Mouse (Mus musculus): ENCODE measurements around the gene Calcoco2. TPM values are rescaled to one million over a fixed set of nuclear protein-coding genes. Genes with fewer than 3 reads are reported as not detected.

The Calcoco2 gene
- polyA plus RNA-seq, 1 experiment from 2014 or later: not detected

GRCm38 (mm10) chr11:96050854-96051253 lies 60.9 kb downstream of the Calcoco2 start:
- no peaks in the 10 kb centered on the region for H3K27me3 ChIP-seq (replicated peaks; ENCODE audit: control insufficient read depth, insufficient read depth, low read length)
- no peak overlapping the region for H3K4me3 ChIP-seq (ENCODE audit: low read length)
- H3K36me3 ChIP-seq (ENCODE audit: control insufficient read depth, insufficient read depth, low read length): peaks cover 53% of the 10 kb centered on the region
- ATAC-seq: no peak
- H3K4me1 ChIP-seq (ENCODE audit: control insufficient read depth, insufficient read depth, low read depth, low read length): no peaks in the 10 kb centered on the region
- 92% methylated on average over 3 of the region's 3 CpGs for WGBS
- H3K9ac ChIP-seq (ENCODE audit: low read depth, low read length): no peak overlapping the region
- no peak overlapping the region for H3K4me2 ChIP-seq (ENCODE audit: low read length)
- H3K9me3 ChIP-seq (ENCODE audit: control insufficient read depth, low read length): no peaks in the 10 kb centered on the region
- no peak overlapping the region for H3K27ac ChIP-seq (ENCODE audit: low read depth, low read length)

DNA sequence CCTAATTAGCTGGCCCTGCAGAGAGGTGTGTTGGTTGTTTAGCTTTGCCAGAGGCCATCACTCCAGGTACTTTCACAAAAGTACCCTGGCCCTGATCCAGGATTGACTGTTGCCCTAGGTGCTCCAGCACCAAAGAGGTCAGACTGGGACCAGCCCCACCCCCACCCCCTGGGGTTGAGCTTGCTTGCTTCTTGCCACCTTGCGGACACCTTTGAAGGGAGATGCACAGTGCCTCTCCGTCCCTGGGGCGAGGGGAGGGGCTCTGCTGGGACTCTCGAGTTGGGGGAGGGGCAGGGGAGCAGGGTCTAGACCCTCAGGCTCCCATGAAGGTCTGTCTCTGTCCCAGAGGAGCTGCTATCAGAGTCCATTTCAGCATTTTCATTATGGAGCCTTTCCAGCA lies 61.8 kb downstream of the Calcoco2 start:
- Histone ChIP-seq H3K9ac (ENCODE audit: low read depth, low read length) (no peak overlapping the region), H3K9me3 (ENCODE audit: control insufficient read depth, low read length) (no peaks in the 10 kb centered on the region), H3K27ac (ENCODE audit: low read depth, low read length) (no peak overlapping the region), H3K27me3 (replicated peaks; ENCODE audit: control insufficient read depth, insufficient read depth, low read length) (no peaks in the 10 kb centered on the region), H3K4me3 (ENCODE audit: low read length) (no peak overlapping the region), H3K4me2 (ENCODE audit: low read length) (no peak overlapping the region), H3K4me1 (ENCODE audit: control insufficient read depth, insufficient read depth, low read depth, low read length) (no peaks in the 10 kb centered on the region), H3K36me3 (ENCODE audit: control insufficient read depth, insufficient read depth, low read length) (peaks cover 54% of the 10 kb centered on the region)
- WGBS: 88% methylated on average over 4 of the region's 4 CpGs
- no peak for ATAC-seq

Other genes with a start within 250 kb of the Calcoco2 start
- 0.09 TPM in 1 of 2 replicates, not detected in the other for gene B4galnt2, start 197.1 kb downstream of the Calcoco2 start, polyA plus RNA-seq (2015; fragmentation: Nextera tagmentation; extraction: Ambion mirVana)
- 6.1 and 11.3 TPM in 2 replicates for gene Igf2bp1, start 106.0 kb downstream of the Calcoco2 start, polyA plus RNA-seq (2015; fragmentation: Nextera tagmentation; extraction: Ambion mirVana)
- not detected in 2 replicates for gene Gip, start 87.4 kb downstream of the Calcoco2 start, polyA plus RNA-seq (2015; fragmentation: Nextera tagmentation; extraction: Ambion mirVana)
- gene Snf8, start 77.1 kb downstream of the Calcoco2 start, polyA plus RNA-seq (2015; fragmentation: Nextera tagmentation; extraction: Ambion mirVana): 120 and 132 TPM in 2 replicates
- 37.5 and 38.4 TPM in 2 replicates for gene Ube2z, start 46.6 kb downstream of the Calcoco2 start, polyA plus RNA-seq (2015; fragmentation: Nextera tagmentation; extraction: Ambion mirVana)
- gene Atp5g1, start 36.3 kb downstream of the Calcoco2 start, polyA plus RNA-seq (2015; fragmentation: Nextera tagmentation; extraction: Ambion mirVana): 787 and 865 TPM in 2 replicates
- gene Ttll6, start 21.8 kb upstream of the Calcoco2 start, polyA plus RNA-seq (2015; fragmentation: Nextera tagmentation; extraction: Ambion mirVana): 0.27 and 0.36 TPM in 2 replicates
- not detected in 2 replicates for gene Hoxb13, start 82.4 kb upstream of the Calcoco2 start, polyA plus RNA-seq (2015; fragmentation: Nextera tagmentation; extraction: Ambion mirVana)
- 1.4 and 5.2 TPM in 2 replicates for gene Hoxb9, start 159.5 kb upstream of the Calcoco2 start, polyA plus RNA-seq (2015; fragmentation: Nextera tagmentation; extraction: Ambion mirVana)
- 15.1 and 15.9 TPM in 2 replicates for gene Hoxb8, start 169.9 kb upstream of the Calcoco2 start, polyA plus RNA-seq (2015; fragmentation: Nextera tagmentation; extraction: Ambion mirVana)
- gene Hoxb7, start 174.7 kb upstream of the Calcoco2 start, polyA plus RNA-seq (2015; fragmentation: Nextera tagmentation; extraction: Ambion mirVana): 29.3 and 33.1 TPM in 2 replicates
- gene Hoxb6, start 180.5 kb upstream of the Calcoco2 start, polyA plus RNA-seq (2015; fragmentation: Nextera tagmentation; extraction: Ambion mirVana): 49.9 and 53.3 TPM in 2 replicates
- 120 and 133 TPM in 2 replicates for gene Hoxb5, start 191.4 kb upstream of the Calcoco2 start, polyA plus RNA-seq (2015; fragmentation: Nextera tagmentation; extraction: Ambion mirVana)
- 2.5 and 3.3 TPM in 2 replicates for gene Hoxb4, start 206.3 kb upstream of the Calcoco2 start, polyA plus RNA-seq (2015; fragmentation: Nextera tagmentation; extraction: Ambion mirVana)
- 4.8 and 5.6 TPM in 2 replicates for gene Hoxb3, start 211.4 kb upstream of the Calcoco2 start, polyA plus RNA-seq (2015; fragmentation: Nextera tagmentation; extraction: Ambion mirVana)
- gene Hoxb2, start 238.6 kb upstream of the Calcoco2 start, polyA plus RNA-seq (2015; fragmentation: Nextera tagmentation; extraction: Ambion mirVana): 20.0 and 20.8 TPM in 2 replicates

All from hindbrain, embryonic 16.5 days (tissue).